Mouse (Mus musculus): ENCODE measurements around the gene Hs3st3a1. TPM values are rescaled to one million over a fixed set of nuclear protein-coding genes. Genes with fewer than 3 reads are reported as not detected.

The Hs3st3a1 gene
- polyA plus RNA-seq, 1 experiment from 2014 or later: 0.37 TPM

- H3K27ac ChIP-seq: no peak overlapping the region
- no peak overlapping the region for H3K9ac ChIP-seq
- 0 out of 2 replicates have a peak, but pooled peaks cover 5% of the 10 kb centered on the region for H3K4me1 ChIP-seq
- no peak overlapping the region for H3K4me3 ChIP-seq
- 19% methylated on average over 3 of the region's 3 CpGs for WGBS
- no peak overlapping the region for H3K4me2 ChIP-seq
- 0 out of 2 replicates have a peak, but pooled peaks cover 3% of the 10 kb centered on the region for H3K27me3 ChIP-seq
- H3K36me3 ChIP-seq: no peaks in the 10 kb centered on the region
- no peaks in the 10 kb centered on the region for H3K9me3 ChIP-seq
- ATAC-seq (ENCODE audit: borderline replicate concordance, extremely low read depth, low FRiP score, low TSS enrichment): no peak
These were observed 60.8 kb downstream of the Hs3st3a1 start for GRCm38 (mm10) chr11:64495935-64496334.

- 0 out of 2 replicates have a peak, but pooled peaks cover 3% of the 10 kb centered on the region for H3K27me3 ChIP-seq
- H3K4me2 ChIP-seq: no peak overlapping the region
- H3K4me1 ChIP-seq: 0 out of 2 replicates have a peak, but pooled peaks cover 5% of the 10 kb centered on the region
- H3K4me3 ChIP-seq: no peak overlapping the region
- 21% methylated on average over 3 of the region's 3 CpGs for WGBS
- no peak overlapping the region for H3K9ac ChIP-seq
- no peaks in the 10 kb centered on the region for H3K9me3 ChIP-seq
- H3K36me3 ChIP-seq: no peaks in the 10 kb centered on the region
- ATAC-seq (ENCODE audit: borderline replicate concordance, extremely low read depth, low FRiP score, low TSS enrichment): no peak
- no peak overlapping the region for H3K27ac ChIP-seq
These were observed 61.5 kb downstream of the Hs3st3a1 start for GRCm38 (mm10) chr11:64496677-64497076.

DNA sequence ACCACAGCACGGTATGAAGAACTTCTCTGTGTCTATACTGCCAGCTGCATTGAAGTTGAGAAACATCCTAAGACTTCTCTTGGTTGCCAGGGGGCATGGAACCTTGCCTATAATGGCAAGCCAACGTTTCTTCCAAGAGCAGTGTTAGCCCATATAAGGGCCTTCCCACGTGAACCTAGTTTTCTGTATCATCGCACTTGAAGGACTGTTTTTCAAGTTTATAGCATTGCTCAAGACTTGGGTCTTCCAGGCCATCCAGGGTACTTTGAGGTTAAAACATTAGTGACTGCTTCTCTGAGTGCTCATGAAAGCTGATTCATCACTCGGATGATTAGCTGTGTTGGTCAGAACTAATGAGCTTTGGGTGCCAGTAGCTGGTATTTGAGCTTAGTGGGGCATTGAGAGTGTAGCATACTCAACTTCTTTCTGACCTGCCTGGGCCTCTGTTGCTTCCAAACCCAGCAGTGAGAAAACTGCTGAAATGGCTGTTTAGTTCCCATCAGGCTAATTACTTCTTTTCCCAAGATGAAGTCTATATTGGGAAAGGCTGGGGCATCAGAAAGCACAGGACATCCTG is 65.5 kb downstream of the Hs3st3a1 start:
- no peaks in the 10 kb centered on the region for H3K36me3 ChIP-seq
- no peaks in the 10 kb centered on the region for H3K9me3 ChIP-seq
- WGBS: 88% methylated on average over 5 of the region's 5 CpGs
- no peak overlapping the region for H3K4me2 ChIP-seq
- no peak overlapping the region for H3K27ac ChIP-seq
- no peak overlapping the region for H3K4me3 ChIP-seq
- ATAC-seq (ENCODE audit: borderline replicate concordance, extremely low read depth, low FRiP score, low TSS enrichment): no peak
- H3K4me1 ChIP-seq: 0 out of 2 replicates have a peak, but pooled peaks cover 5% of the 10 kb centered on the region
- H3K27me3 ChIP-seq: no peaks in the 10 kb centered on the region
- no peak overlapping the region for H3K9ac ChIP-seq

GRCm38 (mm10) chr11:64503040-64503439 is 67.9 kb downstream of the Hs3st3a1 start:
- ATAC-seq (ENCODE audit: borderline replicate concordance, extremely low read depth, low FRiP score, low TSS enrichment): no peak
- Histone ChIP-seq H3K9me3 (no peaks in the 10 kb centered on the region), H3K4me3 (no peak overlapping the region), H3K27ac (no peak overlapping the region), H3K4me2 (no peak overlapping the region), H3K4me1 (no peaks in the 10 kb centered on the region), H3K36me3 (no peaks in the 10 kb centered on the region), H3K9ac (no peak overlapping the region), H3K27me3 (no peaks in the 10 kb centered on the region)
- 84% methylated on average over 3 of the region's 3 CpGs for WGBS

DNA sequence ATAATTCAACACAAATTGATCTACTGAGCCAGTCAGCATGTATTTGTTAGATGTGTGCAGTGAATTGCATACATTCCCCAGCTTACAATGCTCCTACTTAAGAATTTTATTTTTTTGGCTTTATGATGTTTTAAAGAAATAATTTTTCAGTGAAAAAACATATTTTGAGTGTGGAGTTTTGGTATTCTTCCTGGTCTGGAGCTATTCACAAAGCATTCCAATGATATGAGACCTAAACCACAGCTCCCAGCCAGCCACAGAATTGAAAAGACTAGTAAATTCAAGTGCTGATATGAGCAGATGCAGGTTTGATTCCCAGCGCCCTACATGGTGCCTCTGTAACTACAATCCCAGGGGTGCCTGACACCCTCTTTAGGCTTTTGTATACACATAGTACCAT is 70.8 kb downstream of the Hs3st3a1 start:
- Histone ChIP-seq H3K36me3 (no peaks in the 10 kb centered on the region), H3K27me3 (no peaks in the 10 kb centered on the region), H3K27ac (no peak overlapping the region), H3K4me3 (no peak overlapping the region), H3K4me2 (no peak overlapping the region), H3K9ac (no peak overlapping the region), H3K4me1 (no peaks in the 10 kb centered on the region), H3K9me3 (no peaks in the 10 kb centered on the region)
- 97% methylated on average over 1 of the region's 1 CpGs for WGBS
- no peak for ATAC-seq (ENCODE audit: borderline replicate concordance, extremely low read depth, low FRiP score, low TSS enrichment)

- no peak overlapping the region for H3K4me2 ChIP-seq
- no peaks in the 10 kb centered on the region for H3K36me3 ChIP-seq
- 0 out of 2 replicates have a peak, but pooled peaks cover 2% of the 10 kb centered on the region for H3K4me1 ChIP-seq
- H3K9ac ChIP-seq: no peak overlapping the region
- 48% methylated on average over 3 of the region's 3 CpGs for WGBS
- H3K27ac ChIP-seq: no peak overlapping the region
- H3K4me3 ChIP-seq: no peak overlapping the region
- no peak for ATAC-seq (ENCODE audit: borderline replicate concordance, extremely low read depth, low FRiP score, low TSS enrichment)
- H3K27me3 ChIP-seq: no peaks in the 10 kb centered on the region
- no peaks in the 10 kb centered on the region for H3K9me3 ChIP-seq
These were observed 71.9 kb downstream of the Hs3st3a1 start for GRCm38 (mm10) chr11:64507024-64507423.

GRCm38 (mm10) chr11:64509106-64509505 is 74.0 kb downstream of the Hs3st3a1 start:
- Histone ChIP-seq H3K4me3 (no peak overlapping the region), H3K27ac (no peak overlapping the region), H3K36me3 (no peaks in the 10 kb centered on the region), H3K4me2 (no peak overlapping the region), H3K27me3 (no peaks in the 10 kb centered on the region), H3K4me1 (0 out of 2 replicates have a peak, but pooled peaks cover 2% of the 10 kb centered on the region), H3K9ac (no peak overlapping the region), H3K9me3 (no peaks in the 10 kb centered on the region)
- no peak for ATAC-seq (ENCODE audit: borderline replicate concordance, extremely low read depth, low FRiP score, low TSS enrichment)
- 69% methylated on average over 2 of the region's 2 CpGs for WGBS

DNA sequence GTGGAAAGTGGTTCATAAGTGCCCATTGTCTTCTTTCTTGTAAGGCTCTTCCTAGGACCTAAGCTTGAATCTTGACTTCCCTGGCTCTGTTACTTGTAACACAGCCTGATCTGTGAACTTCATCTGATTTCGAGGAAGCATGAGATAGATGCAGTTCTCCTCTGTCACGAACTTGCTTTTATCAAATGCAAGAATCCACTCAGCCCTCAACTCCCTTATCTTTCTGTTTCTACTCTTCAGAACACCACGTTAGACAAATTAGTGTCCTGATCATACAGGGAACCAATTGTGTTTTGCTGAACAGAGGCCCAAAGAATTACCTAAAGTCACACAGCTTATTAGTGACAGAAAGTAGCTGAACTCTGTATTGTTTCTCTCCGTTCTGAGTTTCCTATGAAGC is 77.2 kb downstream of the Hs3st3a1 start:
- 61% methylated on average over 4 of the region's 4 CpGs for WGBS

GRCm38 (mm10) chr11:64513419-64513818 is 78.3 kb downstream of the Hs3st3a1 start:
- WGBS: 74% methylated on average over 5 of the region's 5 CpGs
- Histone ChIP-seq H3K27me3 (no peaks in the 10 kb centered on the region; the same call in 1 of the 2 replicates), H3K9ac (no peak overlapping the region), H3K36me3 (no peaks in the 10 kb centered on the region), H3K4me2 (no peak overlapping the region), H3K27ac (no peak overlapping the region), H3K4me3 (no peak overlapping the region), H3K9me3 (no peaks in the 10 kb centered on the region), H3K4me1 (0 out of 2 replicates have a peak, but pooled peaks cover 2% of the 10 kb centered on the region)
- ATAC-seq (ENCODE audit: borderline replicate concordance, extremely low read depth, low FRiP score, low TSS enrichment): no peak

More for the DNA sequence above, 77.2 kb downstream of the Hs3st3a1 start:
- no peaks in the 10 kb centered on the region for H3K27me3 ChIP-seq
- no peak overlapping the region for H3K9ac ChIP-seq
- no peak overlapping the region for H3K4me3 ChIP-seq
- 0 out of 2 replicates have a peak, but pooled peaks cover 2% of the 10 kb centered on the region for H3K4me1 ChIP-seq
- H3K27ac ChIP-seq: no peak overlapping the region
- no peaks in the 10 kb centered on the region for H3K9me3 ChIP-seq
- ATAC-seq (ENCODE audit: borderline replicate concordance, extremely low read depth, low FRiP score, low TSS enrichment): no peak
- no peak overlapping the region for H3K4me2 ChIP-seq
- no peaks in the 10 kb centered on the region for H3K36me3 ChIP-seq

DNA sequence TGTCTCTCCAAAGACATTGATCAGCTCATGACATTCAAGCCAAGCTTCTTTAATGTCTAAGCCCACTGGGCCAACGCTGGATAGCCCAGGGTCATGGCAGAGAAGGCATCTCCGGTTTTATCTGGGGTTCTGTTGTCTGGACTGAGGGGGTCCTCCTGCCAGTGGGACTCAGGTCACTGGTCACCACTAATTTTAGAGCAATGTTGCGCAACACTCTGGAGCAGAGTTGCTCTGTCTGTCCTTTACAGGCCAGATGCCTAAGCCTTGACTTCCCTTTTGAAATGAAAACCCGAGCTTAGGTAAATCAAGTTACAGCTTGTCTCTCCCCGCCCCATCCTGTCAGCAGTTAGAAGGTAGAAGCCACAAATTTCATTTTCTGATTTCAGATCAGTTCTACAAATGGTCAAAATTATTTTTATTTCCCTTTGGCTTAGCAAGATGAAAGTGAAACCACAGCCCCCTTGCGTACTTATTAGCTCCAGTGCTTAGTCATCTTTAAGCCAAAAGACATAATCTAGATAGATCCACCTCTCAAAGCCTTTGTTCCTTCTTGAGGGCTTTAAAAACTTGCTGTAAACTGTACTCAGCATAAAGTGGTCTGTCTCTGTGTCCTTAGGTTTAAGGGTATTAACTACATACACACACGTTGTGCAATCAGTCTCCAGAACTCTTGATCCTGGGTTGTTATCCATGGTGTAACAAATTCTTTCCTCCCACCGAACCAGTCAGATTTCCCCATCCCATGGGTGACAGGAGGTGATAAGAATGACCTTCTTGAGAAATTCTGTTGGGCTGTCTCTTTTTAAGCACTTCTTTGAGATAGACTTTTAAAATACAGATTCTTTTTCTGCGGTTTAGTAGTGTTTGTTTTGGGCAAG is 81.8 kb downstream of the Hs3st3a1 start:
- H3K4me3 ChIP-seq: no peak overlapping the region
- H3K4me2 ChIP-seq: no peak overlapping the region
- no peak for ATAC-seq (ENCODE audit: borderline replicate concordance, extremely low read depth, low FRiP score, low TSS enrichment)
- no peaks in the 10 kb centered on the region for H3K4me1 ChIP-seq
- H3K9me3 ChIP-seq: no peaks in the 10 kb centered on the region
- 67% methylated on average over 9 of the region's 9 CpGs for WGBS
- peaks cover 26% of the 10 kb centered on the region for H3K27me3 ChIP-seq
- H3K36me3 ChIP-seq: no peaks in the 10 kb centered on the region
- no peak overlapping the region for H3K9ac ChIP-seq
- H3K27ac ChIP-seq: no peak overlapping the region

GRCm38 (mm10) chr11:64518146-64518841 is 83.2 kb downstream of the Hs3st3a1 start:
- Histone ChIP-seq H3K36me3 (no peaks in the 10 kb centered on the region), H3K9ac (no peak overlapping the region), H3K4me2 (no peak overlapping the region), H3K4me1 (no peaks in the 10 kb centered on the region), H3K4me3 (no peak overlapping the region), H3K9me3 (no peaks in the 10 kb centered on the region), H3K27me3 (peaks cover 33% of the 10 kb centered on the region), H3K27ac (no peak overlapping the region)
- 69% methylated on average over 6 of the region's 6 CpGs for WGBS
- no peak for ATAC-seq (ENCODE audit: borderline replicate concordance, extremely low read depth, low FRiP score, low TSS enrichment)
